Mouse (Mus musculus) gastrocnemius, postnatal 10 days (tissue): ENCODE data around the gene Hscb. TPM values are rescaled to one million over a fixed set of nuclear protein-coding genes. Genes with fewer than 3 reads are reported as not detected.

ENCODE experiments used
- DNase-seq: peaks from one replicate; pipeline ENCODE4 v3.0.0; 2021; ENCODE audit warnings: mixed read lengths
- total RNA-seq, 2 experiments: library from RNA; stranded (reverse); gene quantifications; 2 replicates each; pipeline ENCODE4 v1.2.3; 2021

The Hscb gene
- total RNA-seq, 2 experiments from 2014 or later = 12.0 to 12.8 TPM

DNA sequence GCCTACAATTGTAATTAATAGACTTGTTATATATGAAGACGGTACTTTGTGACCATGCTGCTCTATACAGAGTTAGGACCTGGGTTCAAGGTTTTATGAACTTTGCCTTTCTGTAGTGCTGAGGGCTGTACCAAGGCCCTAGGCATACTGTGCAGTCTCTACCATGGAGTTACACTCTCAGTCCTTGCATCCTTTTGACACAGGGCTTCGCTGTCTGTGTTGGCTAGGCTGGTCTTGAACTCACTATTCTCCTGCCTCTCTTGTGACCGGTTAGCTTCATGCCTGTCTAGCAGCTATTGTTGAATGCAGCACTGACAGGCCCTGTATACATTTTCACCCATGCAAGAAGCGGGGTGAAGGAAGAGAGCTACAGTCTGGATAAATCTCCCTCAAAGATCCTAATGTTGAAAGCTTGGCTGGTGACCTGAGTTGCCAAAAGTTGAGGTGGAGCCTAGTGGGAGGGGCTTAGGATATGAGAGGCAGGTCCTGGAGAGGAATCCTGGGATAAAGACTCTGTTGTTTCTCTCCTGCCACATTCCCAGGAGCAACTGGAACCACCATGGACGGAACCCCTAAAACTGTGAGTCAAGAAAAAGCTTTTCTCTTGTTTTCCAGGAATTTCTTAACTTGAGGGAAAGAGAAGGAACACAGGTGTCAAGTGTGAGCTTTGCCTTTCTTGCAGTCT lies 8.4 kb downstream of the Hscb start:
- no peak for DNase-seq

DNA sequence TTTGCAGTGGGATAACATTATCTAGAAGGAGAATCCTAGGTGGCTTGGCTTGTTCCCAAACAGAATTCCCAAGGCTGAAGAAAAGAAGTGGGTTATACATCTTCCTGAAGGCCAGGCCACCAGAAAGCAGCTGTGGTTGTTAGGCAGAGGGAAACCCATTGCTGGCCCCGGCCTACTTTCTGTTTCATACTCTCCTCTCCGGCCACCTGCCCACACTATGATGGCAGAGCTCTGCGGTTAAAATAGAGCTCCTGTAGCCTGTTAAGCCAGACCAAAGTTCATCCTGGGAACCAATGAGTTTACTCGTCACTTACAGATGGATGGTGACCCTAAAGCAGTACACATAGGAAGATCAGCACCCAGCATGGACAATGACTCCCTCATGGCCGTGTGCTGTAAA lies 12.0 kb downstream of the Hscb start:
- DNase-seq = no peak

DNA sequence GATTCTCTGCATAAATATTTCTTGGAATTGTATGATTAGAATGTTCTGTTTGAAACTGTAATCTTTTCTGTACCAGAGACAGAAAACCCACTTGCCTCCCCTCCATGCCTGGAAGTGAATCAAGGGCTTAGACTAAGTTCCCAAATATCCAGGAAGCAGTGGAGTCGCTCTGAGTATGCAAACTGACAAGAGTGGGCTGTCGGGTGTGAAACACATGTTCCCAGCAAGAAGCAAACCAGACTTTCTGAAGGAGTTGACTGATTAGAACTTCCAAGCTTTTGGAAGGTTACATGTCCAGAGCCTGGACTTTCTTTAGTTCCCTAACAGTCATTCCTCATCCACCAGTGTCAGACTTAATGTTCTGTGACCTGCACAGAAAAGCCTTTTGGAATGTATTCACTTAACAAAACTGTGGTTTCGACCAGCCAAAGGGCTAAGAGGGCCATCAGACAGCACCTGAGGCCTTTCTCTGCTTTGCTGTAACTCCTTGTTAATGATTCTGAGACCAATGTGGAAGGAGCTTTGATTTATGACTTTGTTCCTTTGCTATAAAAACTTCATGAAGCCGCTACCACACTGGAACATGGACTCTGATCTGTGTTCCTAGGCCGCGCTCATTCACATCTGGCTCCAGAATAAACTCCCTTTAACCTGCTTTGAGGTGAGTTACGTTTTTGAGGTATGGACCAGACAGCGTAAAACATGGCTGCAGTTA lies 12.6 kb downstream of the Hscb start:
- DNase-seq = no peak

DNA sequence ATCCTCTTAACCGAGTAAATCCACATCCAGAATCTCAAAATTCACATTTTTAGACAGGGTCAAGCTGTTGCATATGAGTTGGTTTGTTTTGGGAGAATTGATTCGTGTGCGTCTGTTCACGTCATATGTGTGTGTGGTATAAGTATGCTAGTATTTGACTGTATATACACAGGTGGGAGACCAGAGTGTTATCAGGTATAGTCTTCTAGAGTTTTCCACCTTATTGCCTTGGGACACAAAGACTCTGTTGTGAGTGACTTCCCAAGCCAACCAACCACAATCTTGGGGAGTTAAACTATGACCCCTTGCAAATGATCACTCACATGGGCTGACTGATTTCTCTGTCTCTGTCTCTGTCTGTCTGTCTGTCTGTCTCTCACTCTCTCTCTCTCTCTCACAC lies 15.2 kb downstream of the Hscb start:
- DNase-seq = no peak

DNA sequence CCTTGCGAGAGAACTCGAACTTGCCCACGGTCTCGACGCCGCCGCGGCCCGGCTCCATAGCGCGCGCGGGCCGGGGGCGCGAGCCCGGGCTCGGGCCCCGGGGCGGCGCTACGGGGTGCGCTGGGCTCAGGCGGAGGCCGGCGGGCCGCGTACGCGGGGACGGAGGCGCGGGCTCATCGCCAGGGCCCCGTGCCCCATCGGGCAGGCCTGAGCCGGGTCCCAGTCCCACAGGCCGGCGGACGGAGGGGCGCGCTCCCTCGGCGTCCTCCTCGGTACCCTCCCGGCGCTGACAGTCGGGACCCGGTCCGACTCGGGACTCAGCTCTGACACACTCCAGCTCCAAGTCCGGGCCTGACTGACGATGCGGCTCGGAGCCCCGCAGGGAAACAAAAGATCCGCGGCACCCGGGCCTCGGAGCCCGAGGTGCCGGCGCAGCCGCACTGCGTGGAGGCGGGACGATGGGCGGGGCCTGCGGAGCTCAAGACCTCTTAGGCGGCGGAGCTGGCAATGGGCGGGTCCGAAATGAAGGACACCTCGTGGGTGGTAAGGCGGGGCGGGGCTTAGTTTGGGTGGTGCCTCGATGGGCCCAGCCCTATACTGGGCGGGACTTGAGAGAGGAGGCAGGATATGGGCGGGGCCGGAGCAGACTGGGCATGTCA lies 29.8 kb downstream of the Hscb start, which contains the start of gene Ulk1:
TSS of gene Ulk1 (minus strand) at position 431 of the 659 bp plus-strand sequence.
- DNase-seq = peak; percentile 99

DNA sequence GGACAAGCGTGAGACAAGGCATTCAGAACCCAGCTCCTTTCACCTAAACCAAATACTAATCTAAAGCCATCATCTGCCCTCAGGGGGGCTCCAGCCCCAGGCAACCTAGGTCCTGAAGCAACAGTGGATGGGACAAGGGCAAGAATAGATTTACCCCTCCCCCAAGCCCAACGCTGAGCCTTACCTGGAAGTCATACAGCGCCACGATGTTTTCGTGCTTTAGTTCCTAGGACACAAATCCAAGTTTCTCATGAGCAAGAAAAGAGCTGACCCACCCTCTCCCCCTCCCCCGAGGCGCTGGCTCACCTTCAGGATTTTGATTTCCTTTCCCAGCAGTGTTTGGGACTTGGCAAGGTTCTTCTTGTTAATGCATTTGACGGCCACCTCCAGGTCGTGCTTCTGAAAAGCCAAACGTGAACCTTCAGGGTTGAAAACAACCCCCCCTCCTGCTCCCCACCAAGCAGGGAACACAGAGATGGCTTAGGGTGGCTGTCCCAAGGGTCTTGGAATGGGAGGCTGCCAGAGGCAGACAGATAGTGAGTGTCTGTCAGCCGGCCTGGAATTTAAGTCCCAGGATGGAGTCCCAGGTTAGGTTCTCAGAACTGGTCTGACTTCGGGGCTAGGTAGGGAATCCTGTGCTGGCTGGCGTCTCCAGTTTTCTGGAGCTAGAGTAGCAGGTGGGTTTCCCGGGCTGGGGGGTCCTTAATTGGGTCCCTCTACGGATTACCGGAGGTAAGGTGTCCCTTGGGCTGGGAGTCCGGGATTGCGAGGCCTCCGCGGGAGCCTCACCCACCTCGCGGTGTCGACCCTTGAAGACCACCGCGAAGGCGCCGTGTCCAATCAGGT lies 30.5 kb downstream of the Hscb start:
- DNase-seq = no peak

DNA sequence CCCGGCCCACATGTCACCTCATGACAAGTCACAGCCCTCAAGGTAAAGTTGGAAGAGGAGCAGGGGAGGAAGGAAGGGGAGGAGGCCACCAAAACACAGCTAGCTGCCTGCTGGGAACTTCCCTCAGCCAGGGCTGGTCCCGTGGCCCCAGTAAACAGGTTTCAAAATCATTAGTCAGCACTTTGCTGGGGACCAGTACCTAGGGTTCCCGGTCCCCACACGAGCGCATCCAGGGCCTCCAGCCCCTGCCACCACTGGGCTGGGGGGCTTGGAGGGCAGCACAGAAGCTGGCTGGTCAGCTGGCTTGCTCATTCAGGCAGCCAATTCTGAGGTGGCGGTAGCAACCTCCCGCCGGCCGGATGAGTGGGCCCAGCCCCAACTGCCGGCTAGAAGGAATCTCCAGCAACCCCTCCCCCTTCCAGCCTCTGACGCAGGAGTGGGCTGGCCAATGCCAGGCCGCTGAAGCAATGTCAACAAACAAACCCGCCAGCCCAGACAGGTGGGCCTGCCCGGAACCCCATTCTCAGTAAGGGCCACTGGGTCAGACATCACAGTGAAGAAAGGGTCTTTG lies 31.4 kb downstream of the Hscb start:
- DNase-seq = peak; percentile 84

DNA sequence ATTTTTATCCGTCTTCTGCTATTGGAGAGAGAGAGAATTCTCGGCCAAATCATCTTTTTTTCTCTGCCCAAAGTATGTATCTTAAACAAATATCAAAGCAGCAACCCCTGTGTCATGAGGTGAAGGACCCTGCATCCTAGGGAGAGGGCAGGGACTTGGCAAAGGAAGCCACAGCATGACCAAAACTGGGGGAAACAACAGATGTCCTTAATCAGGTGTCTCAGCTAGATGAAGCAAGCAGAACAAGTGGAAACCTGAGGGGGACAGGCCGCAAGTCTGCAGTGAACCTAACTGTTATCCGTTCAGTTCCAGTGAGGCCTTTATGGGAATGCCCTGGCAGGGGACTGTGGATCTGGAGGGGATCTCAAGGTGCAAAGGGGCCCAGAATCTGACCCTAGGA lies 32.1 kb downstream of the Hscb start:
- DNase-seq = no peak

DNA sequence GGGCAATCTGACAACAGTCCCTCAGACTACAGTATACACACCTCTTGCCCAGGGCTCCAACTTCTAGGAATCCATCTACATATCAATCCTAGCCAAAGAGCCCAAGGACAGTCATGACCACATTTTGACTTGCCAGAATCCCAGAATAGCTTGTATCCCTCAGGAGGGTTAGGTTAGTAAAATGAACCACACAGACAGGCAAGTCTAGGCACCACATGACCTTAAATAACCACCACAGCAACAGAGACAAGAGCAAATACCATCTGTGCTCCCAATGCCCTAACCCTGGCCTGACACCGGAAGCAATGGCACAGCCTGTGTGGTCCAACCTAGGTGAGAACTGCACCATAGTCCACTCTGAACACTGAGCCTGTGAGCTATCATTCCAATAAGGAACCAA lies 32.9 kb downstream of the Hscb start:
- no peak for DNase-seq

DNA sequence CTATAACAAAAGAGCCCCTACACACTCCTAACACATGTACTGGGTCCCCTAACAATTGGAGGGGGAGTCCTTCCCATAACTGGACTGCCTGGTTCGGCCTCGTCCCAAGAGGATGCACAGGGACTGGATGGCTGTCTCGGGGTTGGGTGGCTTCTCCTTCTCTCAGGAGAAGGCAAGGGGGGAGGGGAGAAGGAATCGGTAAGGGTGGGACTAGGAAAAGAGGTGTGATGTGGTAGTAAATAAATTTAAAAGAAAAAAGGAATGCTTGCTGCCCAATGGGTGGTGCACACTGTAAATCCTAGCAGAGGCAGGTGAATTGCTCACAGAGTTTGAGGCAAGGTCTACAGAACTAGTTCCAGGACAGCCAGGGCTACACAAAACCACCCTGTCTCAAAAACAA lies 33.4 kb downstream of the Hscb start:
- DNase-seq = no peak

DNA sequence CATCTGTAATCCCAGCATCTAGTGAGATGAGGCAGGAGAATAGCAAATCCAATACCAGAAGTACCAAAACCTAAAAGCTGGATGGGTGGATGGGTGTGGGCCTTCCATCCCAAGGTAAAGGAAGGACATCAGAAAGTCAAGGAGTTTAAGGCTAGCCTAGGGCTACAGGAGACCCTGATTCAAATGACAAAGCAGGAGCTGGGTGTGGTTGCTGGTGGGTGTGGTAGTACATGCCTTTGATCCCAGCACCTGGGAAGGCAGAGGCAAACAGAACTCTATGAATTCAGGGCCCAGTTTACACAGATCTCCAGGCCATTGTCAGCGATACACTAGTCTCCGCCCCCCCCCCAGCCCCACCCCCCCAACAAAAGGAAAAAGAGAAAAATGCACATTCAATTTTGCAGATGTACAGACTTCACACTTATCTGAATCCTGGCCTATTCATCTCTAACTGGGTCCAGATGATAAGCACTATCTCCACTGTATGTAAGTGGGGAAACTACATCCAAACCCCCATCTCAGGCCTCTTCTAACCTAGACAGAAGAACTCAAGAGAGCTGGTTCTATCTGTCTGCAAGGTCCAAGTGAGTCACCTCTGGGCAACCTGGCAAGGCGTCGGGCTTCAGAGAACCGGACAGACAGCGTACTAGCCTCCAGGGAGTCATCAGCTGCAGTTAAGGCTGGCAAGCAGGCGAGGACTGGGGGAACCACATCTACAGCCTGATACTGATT lies 35.4 kb downstream of the Hscb start:
- no peak for DNase-seq

DNA sequence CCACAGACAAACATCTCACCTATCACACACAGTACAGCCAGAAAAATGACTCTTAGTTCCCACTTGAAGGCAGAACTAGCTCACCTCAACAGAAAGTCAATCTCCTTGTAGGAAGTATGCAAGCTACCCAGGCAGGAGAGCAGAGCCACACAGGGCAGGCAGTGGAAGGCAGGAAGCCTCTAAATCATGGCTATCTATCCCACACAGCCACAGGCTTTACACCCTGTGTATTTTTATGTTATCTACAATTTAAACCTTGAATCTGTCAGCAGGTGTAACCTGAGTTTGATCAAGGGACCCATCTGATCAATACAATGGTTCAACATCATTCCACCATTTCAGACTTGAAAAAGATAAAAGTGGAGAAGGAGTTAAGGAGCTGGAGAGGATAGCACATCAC lies 36.8 kb downstream of the Hscb start:
- no peak for DNase-seq

DNA sequence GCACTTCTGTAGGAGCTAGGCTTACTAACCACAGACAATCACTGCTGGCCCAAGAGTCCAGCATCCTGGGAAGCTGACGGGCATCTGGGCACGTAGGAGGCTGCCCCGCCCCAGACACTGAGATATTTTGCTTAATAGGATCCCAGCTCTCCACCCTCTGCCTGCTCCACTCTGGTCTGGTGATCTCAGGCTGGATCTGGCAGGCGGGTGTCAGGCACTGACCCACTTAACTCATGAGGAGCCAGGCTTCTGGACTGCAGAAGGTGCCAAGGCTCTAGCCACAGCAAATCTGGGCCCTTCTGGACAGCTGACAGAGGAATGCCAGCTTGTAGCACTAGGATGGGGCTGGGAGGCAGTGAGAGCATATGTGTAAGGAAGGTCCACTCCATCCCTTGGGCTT lies 37.4 kb downstream of the Hscb start:
- DNase-seq = no peak

DNA sequence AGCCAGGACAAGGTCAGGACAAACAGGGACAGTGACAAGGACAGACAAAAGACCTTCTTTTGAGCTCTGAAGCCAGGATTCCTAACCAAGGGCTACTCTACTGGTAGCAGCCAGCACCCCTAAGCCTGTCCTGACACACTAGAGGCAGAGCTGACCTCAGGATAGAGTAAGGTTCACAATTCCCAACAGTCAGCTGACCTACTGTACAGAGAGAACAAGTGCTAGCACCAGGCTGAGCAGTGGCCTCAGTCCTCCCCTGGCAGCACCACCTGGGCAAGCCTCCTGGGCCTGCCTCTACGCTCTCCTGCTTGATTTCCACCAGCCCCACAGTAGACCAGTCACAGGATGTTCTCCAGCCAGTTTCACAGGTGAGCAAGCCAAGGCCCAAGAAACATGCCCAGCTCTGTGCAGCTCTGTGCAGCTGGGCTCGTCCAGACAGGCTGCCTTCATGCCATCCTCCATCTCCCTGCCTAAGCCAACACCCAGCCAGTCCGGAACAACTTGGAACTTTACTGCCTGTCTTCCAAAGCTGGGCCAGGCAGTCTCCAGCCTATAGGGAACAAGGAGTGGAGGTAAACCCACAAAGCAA lies 38.4 kb downstream of the Hscb start:
- DNase-seq = no peak

DNA sequence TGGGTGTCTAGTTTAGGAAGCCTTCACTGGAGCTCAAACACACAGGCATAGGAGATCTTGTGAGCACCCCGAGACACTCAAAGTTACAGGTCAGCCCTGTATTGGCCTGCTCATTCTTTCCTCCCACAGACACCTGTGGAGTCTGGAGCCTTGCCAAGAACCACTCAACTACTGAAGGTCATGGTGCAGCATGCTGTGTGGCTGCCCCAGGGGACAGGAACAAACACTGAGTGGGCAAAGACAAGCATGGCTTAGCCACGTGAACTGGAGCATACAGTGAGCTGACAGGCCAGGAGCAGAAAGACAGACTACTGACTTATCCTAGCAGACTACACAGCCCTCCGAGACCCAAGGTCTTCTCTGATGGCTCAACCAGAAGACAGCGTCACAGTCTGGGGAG lies 41.9 kb downstream of the Hscb start:
- no peak for DNase-seq

DNA sequence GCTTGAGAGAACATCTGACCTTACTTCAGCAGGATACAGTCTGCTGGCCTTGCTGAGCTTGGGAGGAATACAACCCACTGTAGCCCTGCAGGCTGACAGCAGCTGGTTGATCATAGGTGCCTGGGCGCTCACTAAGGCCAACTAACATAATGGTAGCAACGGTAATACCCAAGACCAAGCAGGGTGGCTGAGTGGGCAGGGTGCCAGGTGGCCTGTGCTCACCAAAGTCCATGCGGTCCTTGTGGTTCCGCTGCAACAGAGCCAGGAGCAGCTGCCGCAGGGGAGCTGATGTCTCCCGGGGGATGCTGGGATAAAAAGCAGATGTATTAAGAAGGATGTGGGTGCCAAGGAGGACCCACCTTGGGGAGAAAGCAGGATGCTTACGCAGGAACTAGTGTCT lies 45.2 kb downstream of the Hscb start:
- peak; percentile 47 for DNase-seq

DNA sequence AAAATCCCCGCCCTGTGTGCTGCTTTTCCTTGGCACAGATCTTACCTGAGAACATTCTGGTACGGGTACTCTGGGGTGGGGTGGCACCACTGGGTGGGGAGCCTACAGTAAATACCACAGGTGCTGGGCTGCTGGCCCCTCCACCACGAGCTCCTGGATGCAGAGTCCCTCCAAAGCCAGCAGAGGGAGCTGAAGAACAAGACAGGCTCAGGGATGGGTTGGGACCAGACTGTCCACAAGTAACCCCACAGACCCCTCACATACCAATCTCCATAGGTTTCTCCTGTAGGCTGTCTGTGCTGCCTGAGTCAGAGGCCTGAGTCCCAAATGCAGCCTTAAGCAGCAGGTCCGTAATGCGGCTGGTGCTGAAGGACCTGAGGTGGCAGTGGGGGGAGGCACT lies 50.9 kb downstream of the Hscb start:
- no peak for DNase-seq

DNA sequence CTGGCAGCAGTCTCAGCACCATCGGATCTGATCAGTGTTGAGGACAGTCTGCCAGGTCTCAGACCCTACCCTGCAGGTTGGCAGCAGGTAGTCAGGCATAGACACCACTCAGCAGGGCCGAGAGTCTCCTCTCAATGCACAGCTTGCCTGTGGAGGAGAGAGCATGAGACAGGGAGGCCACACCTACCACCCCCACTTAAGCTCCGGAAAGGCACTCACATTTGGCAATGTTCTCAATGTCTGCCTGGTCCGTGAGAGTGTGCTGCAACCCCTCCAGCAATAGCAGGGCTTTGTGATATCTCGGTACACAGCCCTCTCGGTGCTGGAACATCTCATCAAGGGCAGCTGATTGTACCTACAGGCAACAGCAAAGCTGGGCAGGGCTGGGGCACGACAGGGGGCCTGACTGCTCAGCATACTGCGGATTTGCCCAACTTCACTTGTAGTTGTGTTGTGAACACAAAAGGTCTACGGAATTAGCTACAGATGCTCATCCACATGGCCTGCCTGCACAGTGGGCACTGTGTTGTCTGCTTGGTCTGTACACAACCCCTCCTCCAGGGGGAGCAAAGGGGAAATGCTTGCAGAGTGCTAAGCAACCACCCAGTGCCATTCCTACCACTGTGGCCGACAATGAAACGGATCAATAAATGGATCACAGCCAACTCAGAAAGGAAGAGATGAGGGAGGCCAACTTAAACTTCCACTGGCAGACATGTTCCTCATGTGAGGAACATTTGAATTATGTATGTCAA lies 53.3 kb downstream of the Hscb start:
- DNase-seq = no peak

DNA sequence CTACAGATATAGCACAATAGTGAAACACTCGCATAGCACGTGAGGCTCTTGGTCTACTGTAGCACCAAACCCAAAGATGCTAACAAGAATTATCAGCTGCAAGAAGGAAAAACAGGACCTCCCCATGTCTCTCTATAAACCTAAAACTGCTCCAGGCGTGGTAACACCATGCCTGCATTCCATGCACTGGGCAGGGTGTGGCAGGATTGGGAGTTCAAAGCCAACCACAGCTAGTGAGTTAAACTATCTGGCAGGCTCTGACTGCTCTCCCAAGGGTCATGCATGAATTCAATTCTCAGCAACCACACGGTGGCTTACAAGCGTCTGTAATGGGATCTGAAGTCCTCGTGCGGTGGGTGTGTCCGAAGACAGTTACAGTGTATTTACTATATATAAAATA lies 56.4 kb downstream of the Hscb start:
- no peak for DNase-seq

DNA sequence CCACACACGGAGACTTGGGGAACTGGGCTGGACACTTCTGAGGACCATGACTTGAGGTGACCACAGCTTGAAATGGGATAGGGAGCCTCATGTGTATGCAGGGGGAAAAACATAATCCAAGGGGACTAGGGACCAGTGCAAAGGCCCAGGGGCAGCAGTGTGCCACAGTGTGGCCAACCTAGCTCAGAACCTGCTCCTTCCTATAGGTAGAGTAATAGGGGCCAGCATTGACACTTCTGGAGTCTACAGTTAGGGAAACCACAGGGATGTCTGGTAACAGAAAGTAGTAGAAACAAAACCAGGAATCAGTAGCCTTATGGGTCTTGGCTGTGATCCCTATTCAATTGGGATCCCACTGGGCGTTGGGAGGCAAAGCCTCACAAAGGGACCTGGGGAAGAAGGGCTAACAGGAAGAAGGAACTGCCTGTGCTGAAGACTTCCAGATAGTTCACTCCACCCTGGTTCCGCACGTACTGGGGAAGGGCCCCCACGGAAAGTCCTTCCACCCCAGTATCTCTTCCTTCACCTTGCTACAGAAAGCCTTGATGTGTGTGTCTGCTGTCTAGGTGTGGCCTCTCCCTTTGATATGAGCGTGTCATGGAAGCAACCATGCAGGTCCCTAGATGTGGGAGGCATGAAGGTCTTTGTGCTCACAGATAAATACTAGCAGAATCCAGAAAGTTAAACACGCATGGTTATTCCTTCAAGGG lies 57.9 kb downstream of the Hscb start:
- DNase-seq = no peak
